Mouse (Mus musculus) embryonic fibroblast, embryonic 13.5 days (primary cell): ENCODE results near the gene Fam131c.
A peak's percentile ranks its signal among the peaks of the same experiment; 100 is the strongest.

Experiments used
- CTCF ChIP-seq: IDR thresholded peaks from 2 replicates; pipeline ENCODE4 v1.5.1; 2011; ENCODE audit warnings: mild to moderate bottlenecking, control low read depth, low read length, moderate library complexity, borderline replicate concordance; ENCODE audit not compliant: insufficient read depth
- POLR2A ChIP-seq: IDR thresholded peaks from 2 replicates; pipeline ENCODE4 v1.6.1; 2011; ENCODE audit warnings: low read depth, mild to moderate bottlenecking, control low read depth, low read length, moderate library complexity

GRCm38 (mm10) chr4:141425484-141426479 is 57.8 kb downstream of the Fam131c start:
- TF ChIP-seq CTCF (no peak), POLR2A (peak; percentile 94)
